In the genomic region with DNA sequence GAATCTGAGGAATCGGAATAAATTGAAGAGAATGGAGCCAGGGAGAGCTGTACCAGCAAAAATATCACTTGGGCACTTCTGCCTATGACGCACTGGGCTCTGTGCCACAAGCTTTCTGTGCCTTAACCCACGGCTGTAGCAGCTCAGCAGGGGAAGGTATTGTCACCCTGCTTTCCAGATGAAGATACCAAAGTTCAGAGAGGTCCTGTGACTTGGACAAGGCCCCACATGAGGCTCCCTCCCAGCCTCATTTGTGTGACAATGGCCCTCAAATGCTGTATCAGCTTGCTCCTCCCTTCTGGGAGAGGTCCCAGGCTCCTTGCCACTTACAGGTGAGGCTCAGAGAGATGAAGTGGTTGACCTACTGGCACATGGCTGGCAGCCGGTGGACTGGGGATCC, we compare ENCODE assay signal across 8 mouse cellular contexts. TPM values are rescaled to one million over a fixed set of nuclear protein-coding genes. Genes with fewer than 3 reads are reported as not detected.
DNase-seq lines count a peak whose midpoint lies in the region; ATAC-seq and TF ChIP-seq lines count a peak whose summit lies in the region.

No protein-coding gene starts in this region.

- WGBS in embryonic facial prominence, embryonic 14.5 days = 32% methylated on average over 4 of the region's 4 CpGs
- WGBS in intestine, embryonic 16.5 days = 45% methylated on average over 4 of the region's 4 CpGs
- 9% methylated on average over 4 of the region's 4 CpGs for WGBS in cerebellum, adult 2 months

- TF ChIP-seq CTCF in left cerebral cortex, adult 2 months (IDR thresholded peaks at IDR 0.05) = no peak
- TF ChIP-seq CTCF in cerebellum, adult 2 months (IDR thresholded peaks at IDR 0.05; ENCODE audit: borderline replicate concordance, insufficient read depth, low read depth, low read length) = no peak

- H3K4me1 ChIP-seq in embryonic facial prominence, embryonic 14.5 days (ENCODE audit: control insufficient read depth, insufficient read depth, low read length) = peaks cover 25% of the 10 kb centered on the region
- H3K4me1 ChIP-seq in intestine, embryonic 16.5 days (ENCODE audit: control insufficient read depth, insufficient read depth, low read length) = peaks cover 25% of the 10 kb centered on the region
- H3K4me1 ChIP-seq in cerebellum, adult 2 months (ENCODE audit: control insufficient read depth, insufficient read depth, low read length) = no peaks in the 10 kb centered on the region; the same call in 1 of the 2 replicates

- peak overlapping the region; percentile 89 for H3K9ac ChIP-seq in embryonic facial prominence, embryonic 14.5 days (ENCODE audit: low read depth, low read length)
- peak overlapping the region; percentile 90 for H3K9ac ChIP-seq in intestine, embryonic 16.5 days (ENCODE audit: low read depth, low read length)

- no peaks in the 10 kb centered on the region for H3K27me3 ChIP-seq in embryonic facial prominence, embryonic 14.5 days (replicated peaks; ENCODE audit: control insufficient read depth, insufficient read depth, low read length)
- no peaks in the 10 kb centered on the region for H3K27me3 ChIP-seq in intestine, embryonic 16.5 days (replicated peaks; ENCODE audit: control insufficient read depth, insufficient read depth, low read length)
- no peaks in the 10 kb centered on the region; the same call in 1 of the 2 replicates for H3K27me3 ChIP-seq in cerebellum, adult 2 months (ENCODE audit: control insufficient read depth, insufficient read depth, low read length)

- no peak for ATAC-seq in embryonic facial prominence, embryonic 14.5 days (ENCODE audit: low read depth)
- ATAC-seq in intestine, embryonic 16.5 days = peak; percentile 11; the same call in 1 of the 2 replicates

- no peaks in the 10 kb centered on the region for H3K9me3 ChIP-seq in embryonic facial prominence, embryonic 14.5 days (ENCODE audit: control insufficient read depth, low read length)
- H3K9me3 ChIP-seq in intestine, embryonic 16.5 days (ENCODE audit: control insufficient read depth, low read length) = no peaks in the 10 kb centered on the region

- H3K4me3 ChIP-seq in left cerebral cortex, adult 2 months = peak overlapping the region; percentile 80
- peak overlapping the region; percentile 86; the same call in 1 of the 2 replicates for H3K4me3 ChIP-seq in embryonic facial prominence, embryonic 14.5 days (ENCODE audit: low read depth, low read length)
- H3K4me3 ChIP-seq in intestine, embryonic 16.5 days (ENCODE audit: low read length) = peak overlapping the region; percentile 86
- H3K4me3 ChIP-seq in cerebellum, adult 2 months (replicated peaks; ENCODE audit: insufficient read depth, low read depth, low read length) = no peak overlapping the region

- peak overlapping the region; percentile 96 for H3K27ac ChIP-seq in left cerebral cortex, adult 2 months
- H3K27ac ChIP-seq in embryonic facial prominence, embryonic 14.5 days (replicated peaks; ENCODE audit: low read depth, low read length) = no peak overlapping the region
- H3K27ac ChIP-seq in intestine, embryonic 16.5 days (ENCODE audit: low read length) = peak overlapping the region; percentile 28; the same call in 1 of the 2 replicates
- H3K27ac ChIP-seq in cerebellum, adult 2 months (ENCODE audit: insufficient read depth, low read length) = no peak overlapping the region

- no peak for TF ChIP-seq POLR2A in cerebellum, adult 2 months (IDR thresholded peaks at IDR 0.05; ENCODE audit: borderline replicate concordance, insufficient read depth, low read length)

- no peaks in the 10 kb centered on the region for H3K36me3 ChIP-seq in embryonic facial prominence, embryonic 14.5 days (ENCODE audit: control insufficient read depth, insufficient read depth, low read length)
- no peaks in the 10 kb centered on the region for H3K36me3 ChIP-seq in intestine, embryonic 16.5 days (ENCODE audit: control insufficient read depth, insufficient read depth, low read length)

- intact Hi-C loops in left cerebral cortex, adult 2 months (cut with DNase I) = loop anchor here (1.0 kb wide), 2 partner anchors 13 to 79 kb away; no protein-coding TSS in a partner anchor
- intact Hi-C loops in left cerebral cortex, postnatal 4 days (cut with DNase I) = no loop called here
- intact Hi-C loops in gastrocnemius, postnatal 14 days (cut with DNase I; ENCODE audit: low total_unique reads) = no loop called here

- H3K4me2 ChIP-seq in embryonic facial prominence, embryonic 14.5 days (ENCODE audit: low read depth, low read length) = peak overlapping the region; percentile 71
- peak overlapping the region; percentile 84 for H3K4me2 ChIP-seq in intestine, embryonic 16.5 days (ENCODE audit: low read depth, low read length)

- peak in 1 of 2 experiments; percentile 73 for DNase-seq in left cerebral cortex, adult 2 months (ENCODE audit: extremely low spot score in 1 of 2, low spot score in 2 of 2)
- no peak for DNase-seq in left cerebral cortex, postnatal 4 days
- no peak for DNase-seq in embryonic facial prominence, embryonic 14.5 days (ENCODE audit: low spot score)
- DNase-seq in lung, postnatal 36 days = peak; percentile 66
- no peak for DNase-seq in embryo, embryonic 10 days (ENCODE audit: low spot score)
- DNase-seq in cerebellum, adult 2 months = no peak
- DNase-seq in gastrocnemius, postnatal 14 days = no peak

RNA-seq across cellular contexts. Expression of a gene that starts 15.8 kb away (rescaled TPM):
- 100 to 1,000 TPM in 1 of 2 experiments, 10 to 100 TPM in 1; 89.1 to 101 TPM for total RNA-seq in left cerebral cortex, adult 2 months (2021)
- total RNA-seq in left cerebral cortex, postnatal 4 days (2021) = 10 to 100 TPM; 21.2 to 25.7 TPM
- polyA plus RNA-seq in embryonic facial prominence, embryonic 14.5 days (2014; fragmentation: Nextera tagmentation; extraction: Ambion mirVana) = 12.0 and 13.4 TPM in 2 replicates
- 14.2 and 17.0 TPM in 2 replicates for polyA plus RNA-seq in intestine, embryonic 16.5 days (2015; fragmentation: Nextera tagmentation; extraction: Ambion mirVana)
- 11.1 and 11.8 TPM in 2 replicates for polyA plus RNA-seq in cerebellum, adult 2 months (2012; rRNA removed)
- total RNA-seq in gastrocnemius, postnatal 14 days (2021) = 10 to 100 TPM; 11.2 to 17.1 TPM

RNA-seq across cellular contexts. Expression of a gene that starts 27.6 kb away (rescaled TPM):
- total RNA-seq in left cerebral cortex, adult 2 months (2021) = 10 to 100 TPM; 16.4 to 28.6 TPM
- total RNA-seq in left cerebral cortex, postnatal 4 days (2021) = 1 to 10 TPM; 2.3 to 2.6 TPM
- polyA plus RNA-seq in embryonic facial prominence, embryonic 14.5 days (2014; fragmentation: Nextera tagmentation; extraction: Ambion mirVana) = 0.65 and 1.4 TPM in 2 replicates
- 1.8 and 2.4 TPM in 2 replicates for polyA plus RNA-seq in intestine, embryonic 16.5 days (2015; fragmentation: Nextera tagmentation; extraction: Ambion mirVana)
- 1.2 and 1.4 TPM in 2 replicates for polyA plus RNA-seq in cerebellum, adult 2 months (2012; rRNA removed)
- 1 to 10 TPM in 1 of 2 experiments, under 1 TPM in 1; 0.74 to 1.1 TPM for total RNA-seq in gastrocnemius, postnatal 14 days (2021)

RNA-seq across cellular contexts. Expression of a gene that starts 49.0 kb away (rescaled TPM):
- total RNA-seq in left cerebral cortex, adult 2 months (2021) = 10 to 100 TPM; 18.2 to 19.2 TPM
- total RNA-seq in left cerebral cortex, postnatal 4 days (2021) = 10 to 100 TPM; 32.0 to 33.1 TPM
- polyA plus RNA-seq in embryonic facial prominence, embryonic 14.5 days (2014; fragmentation: Nextera tagmentation; extraction: Ambion mirVana) = 25.1 and 26.5 TPM in 2 replicates
- polyA plus RNA-seq in intestine, embryonic 16.5 days (2015; fragmentation: Nextera tagmentation; extraction: Ambion mirVana) = 22.4 and 22.7 TPM in 2 replicates
- polyA plus RNA-seq in cerebellum, adult 2 months (2012; rRNA removed) = 15.1 and 16.5 TPM in 2 replicates
- 1 to 10 TPM; 7.7 to 9.1 TPM for total RNA-seq in gastrocnemius, postnatal 14 days (2021)

RNA-seq across cellular contexts. Expression of a gene that starts 49.8 kb away (rescaled TPM):
- total RNA-seq in left cerebral cortex, adult 2 months (2021) = under 1 TPM; 0.49 to 0.95 TPM
- under 1 TPM; 0.56 to 0.83 TPM for total RNA-seq in left cerebral cortex, postnatal 4 days (2021)
- polyA plus RNA-seq in embryonic facial prominence, embryonic 14.5 days (2014; fragmentation: Nextera tagmentation; extraction: Ambion mirVana) = 1.2 and 1.5 TPM in 2 replicates
- 0.20 and 0.21 TPM in 2 replicates for polyA plus RNA-seq in intestine, embryonic 16.5 days (2015; fragmentation: Nextera tagmentation; extraction: Ambion mirVana)
- 0.10 and 0.27 TPM in 2 replicates for polyA plus RNA-seq in cerebellum, adult 2 months (2012; rRNA removed)
- 1 to 10 TPM in 1 of 2 experiments, under 1 TPM in 1; 0.80 to 1.3 TPM for total RNA-seq in gastrocnemius, postnatal 14 days (2021)

Comparison
In these comparisons a context has a peak if more than half of its experiments do, and no peak if none do; other contexts are left out.
1. RNA of a gene that starts 27.6 kb away (total RNA-seq): 16.4 to 28.6 TPM in left cerebral cortex, adult 2 months; 2.3 to 2.6 TPM in left cerebral cortex, postnatal 4 days and 0.74 to 1.1 TPM in gastrocnemius, postnatal 14 days; every median in the first group is over 4 times any median in the second.
2. H3K27ac ChIP-seq: peak in left cerebral cortex, adult 2 months (single experiment) and intestine, embryonic 16.5 days (single experiment); none in embryonic facial prominence, embryonic 14.5 days (single experiment) and cerebellum, adult 2 months (single experiment).